Mouse (Mus musculus) thymus, adult 2 months (tissue): Measurements from ENCODE around the gene Lrba. TPM values are rescaled to one million over a fixed set of nuclear protein-coding genes. Genes with fewer than 3 reads are reported as not detected.
A peak's percentile ranks its signal among the peaks of the same experiment; 100 is the strongest.

Experiments
- DNase-seq: peaks from one replicate; pipeline ENCODE4 v3.0.0; 2021
- H3K27ac ChIP-seq: fragments of 200-500 bp; 2 replicates; pipeline ENCODE4 v1.5.1; 2012; ENCODE audit warnings: low read length, control low read depth; ENCODE audit not compliant: control insufficient read depth, insufficient read depth
- H3K27me3 ChIP-seq: fragments of 200-500 bp; 2 replicates; pipeline ENCODE4 v1.6.1; 2012; ENCODE audit warnings: mild to moderate bottlenecking, low read length, moderate library complexity, mixed read lengths; ENCODE audit not compliant: control insufficient read depth, insufficient read depth
- H3K36me3 ChIP-seq: fragments of 200-500 bp; 2 replicates; pipeline ENCODE4 v1.6.1; 2012; ENCODE audit warnings: mild to moderate bottlenecking, low read length, moderate library complexity; ENCODE audit not compliant: control insufficient read depth, insufficient read depth
- H3K4me1 ChIP-seq: fragments of 200-500 bp; replicated peaks from 2 replicates; pipeline ENCODE4 v1.6.1; 2012; ENCODE audit warnings: low read length; ENCODE audit not compliant: control insufficient read depth, insufficient read depth
- H3K4me3 ChIP-seq: fragments of 200-500 bp; 2 replicates; pipeline ENCODE4 v1.5.1; 2012; ENCODE audit warnings: mild to moderate bottlenecking, low read length, control low read depth, moderate library complexity; ENCODE audit not compliant: control insufficient read depth, insufficient read depth
- CTCF ChIP-seq: fragments of 200-500 bp; IDR thresholded peaks from 2 replicates; pipeline ENCODE4 v1.5.1; 2012; ENCODE audit warnings: mild to moderate bottlenecking, control low read depth, low read length, moderate library complexity, borderline replicate concordance; ENCODE audit not compliant: control insufficient read depth, poor library complexity, insufficient read depth; ENCODE audit errors: extremely low read depth
- POLR2A ChIP-seq: fragments of 200-500 bp; IDR thresholded peaks from 2 replicates; pipeline ENCODE4 v1.6.1; 2012; ENCODE audit warnings: mild to moderate bottlenecking, low read length, control low read depth, moderate library complexity; ENCODE audit not compliant: control insufficient read depth, poor library complexity, insufficient read depth; ENCODE audit errors: extremely low read depth
- WGBS: fragments of 180-500 bp; shearing (Covaris S2); methylation state at CpG from one replicate; pipeline ENCODE4 v1.1.7; 2018; 5-methylcytosine and 5-hydroxymethylcytosine counted together
- polyA plus RNA-seq: library from polyadenylated mRNA; depleted of rRNA; stranded (reverse); fragments of >200 nt; gene quantifications from 2 replicates; pipeline ENCODE4 v1.2.3, GENCODE M21; 2012

The Lrba gene
- polyA plus RNA-seq, 1 experiment = 14.5 TPM

GRCm38 (mm10) chr3:86759383-86759782 lies 534.9 kb downstream of the Lrba start:
- TF ChIP-seq CTCF (no peak), POLR2A (no peak)
- no peaks in the 10 kb centered on the region; the same call in 1 of the 2 replicates for H3K4me1 ChIP-seq
- H3K36me3 ChIP-seq = no peaks in the 10 kb centered on the region
- H3K27ac ChIP-seq = no peak overlapping the region
- WGBS = 98% methylated on average over 1 of the region's 1 CpGs
- no peak for DNase-seq
- no peak overlapping the region for H3K4me3 ChIP-seq
- no peaks in the 10 kb centered on the region for H3K27me3 ChIP-seq

- no peak overlapping the region for H3K27ac ChIP-seq
- H3K4me3 ChIP-seq = no peak overlapping the region
- H3K4me1 ChIP-seq = no peaks in the 10 kb centered on the region; the same call in 1 of the 2 replicates
- TF ChIP-seq POLR2A (no peak), CTCF (no peak)
- H3K27me3 ChIP-seq = no peaks in the 10 kb centered on the region
- DNase-seq = no peak
- WGBS = 96% methylated on average over 8 of the region's 8 CpGs
- no peaks in the 10 kb centered on the region for H3K36me3 ChIP-seq
Measured at GRCm38 (mm10) chr3:86759834-86760233, 535.4 kb downstream of the Lrba start.

- no peak for DNase-seq
- TF ChIP-seq CTCF (no peak), POLR2A (no peak)
- Histone ChIP-seq H3K4me1 (no peaks in the 10 kb centered on the region), H3K36me3 (no peaks in the 10 kb centered on the region), H3K4me3 (no peak overlapping the region), H3K27me3 (no peaks in the 10 kb centered on the region), H3K27ac (no peak overlapping the region)
- whole genome bisulfite sequencing = 98% methylated on average over 7 of the region's 7 CpGs
Measured at GRCm38 (mm10) chr3:86760474-86760873, 536.0 kb downstream of the Lrba start.

GRCm38 (mm10) chr3:86761095-86762035 lies 536.9 kb downstream of the Lrba start:
- WGBS = 80% methylated on average over 9 of the region's 9 CpGs
- TF ChIP-seq CTCF = no peak
- TF ChIP-seq POLR2A = no peak
- H3K4me1 ChIP-seq = no peaks in the 10 kb centered on the region
- peak; percentile 64 for DNase-seq
- H3K27me3 ChIP-seq = no peaks in the 10 kb centered on the region
- H3K4me3 ChIP-seq = no peak overlapping the region
- no peaks in the 10 kb centered on the region for H3K36me3 ChIP-seq
- H3K27ac ChIP-seq = no peak overlapping the region

- H3K4me3 ChIP-seq = no peak overlapping the region
- no peaks in the 10 kb centered on the region for H3K36me3 ChIP-seq
- H3K4me1 ChIP-seq = no peaks in the 10 kb centered on the region
- DNase-seq = no peak
- TF ChIP-seq CTCF (no peak), POLR2A (no peak)
- 97% methylated on average over 6 of the region's 6 CpGs for WGBS
- H3K27me3 ChIP-seq = no peaks in the 10 kb centered on the region
- H3K27ac ChIP-seq = no peak overlapping the region
Measured at GRCm38 (mm10) chr3:86762036-86762415, 537.5 kb downstream of the Lrba start.

- H3K4me3 ChIP-seq = no peak overlapping the region
- H3K36me3 ChIP-seq = no peaks in the 10 kb centered on the region
- no peak for DNase-seq
- H3K4me1 ChIP-seq = no peaks in the 10 kb centered on the region
- H3K27me3 ChIP-seq = no peaks in the 10 kb centered on the region
- no peak for TF ChIP-seq CTCF
- TF ChIP-seq POLR2A = no peak
- no peak overlapping the region for H3K27ac ChIP-seq
- 99% methylated on average over 4 of the region's 4 CpGs for WGBS
Measured at GRCm38 (mm10) chr3:86762456-86762855, 538.0 kb downstream of the Lrba start.
